Mouse (Mus musculus) skeletal muscle tissue, postnatal 0 days (tissue): ENCODE measurements around the gene Ppp3ca. TPM values are rescaled to one million over a fixed set of nuclear protein-coding genes. Genes with fewer than 3 reads are reported as not detected.

Experiments used
- microRNA-seq, 2 experiments: library from miRNA; unstranded; fragments of <30 nt; microRNA quantifications; one replicate each; pipeline ENCODE4; 2016
- polyA plus RNA-seq: library from polyadenylated mRNA; unstranded; fragments of >200 nt; fragmentation: Nextera tagmentation; extraction: Ambion mirVana; gene quantifications from 2 replicates; pipeline ENCODE4 v1.2.1, GENCODE M21; 2015

Gene Ppp3ca
- polyA plus RNA-seq = 74.5 and 93.3 TPM in 2 replicates

DNA sequence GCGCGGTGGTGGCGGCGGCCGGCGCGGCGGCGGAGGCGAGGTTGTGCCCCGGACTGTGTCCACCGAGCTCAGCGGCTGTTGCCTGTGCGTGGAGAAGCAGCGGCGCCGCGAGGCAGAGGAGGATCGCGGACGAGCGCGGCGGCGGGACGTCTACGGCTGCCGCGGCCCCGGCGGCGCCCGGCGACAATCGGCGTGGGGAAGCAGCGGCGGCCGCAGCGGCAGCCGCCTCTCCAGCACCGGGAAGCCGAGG lies at the start of gene Ppp3ca:
Gene Ppp3ca, plus strand, starts transcription at position 15 of the 250 bp plus-strand sequence.

Small RNAs within 50 kb of the gene (microRNA-seq; reads per million reads assigned to microRNA genes)
- gene Gm44327 = 0 reads per million in 2 experiments
